Mouse (Mus musculus): ENCODE results near the gene Krt19.

DNA sequence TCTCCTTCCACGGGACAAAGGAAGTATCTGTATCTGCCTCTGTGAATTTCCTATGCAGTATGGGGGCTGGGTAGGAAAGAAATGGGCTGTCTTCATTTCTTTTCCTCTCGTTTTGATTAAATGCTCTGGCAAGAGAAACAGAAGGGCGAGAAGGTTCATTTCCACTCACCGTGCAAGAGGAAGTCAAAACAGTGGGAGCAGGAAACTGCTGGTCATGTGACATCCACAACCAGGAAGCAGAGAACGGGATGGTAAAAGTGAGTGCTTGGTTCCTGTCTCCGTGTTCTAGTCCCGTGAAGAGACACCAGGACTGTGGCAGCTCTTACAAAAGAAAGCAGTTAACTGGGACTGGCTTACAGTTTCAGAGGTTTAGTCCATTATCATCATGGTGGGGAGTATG lies 33.3 kb upstream of the Krt19 start:
- TF ChIP-seq POLR2A (IDR thresholded peaks at IDR 0.05; ENCODE audit: control insufficient read depth, extremely low read depth, insufficient read depth, low read length, poor library complexity), result no peak
- no peak for TF ChIP-seq CTCF (IDR thresholded peaks at IDR 0.05; ENCODE audit: borderline replicate concordance, control insufficient read depth, extremely low read depth, insufficient read depth, low read length, poor library complexity)

All from thymus, adult 2 months (tissue).